Comparison of ENCODE assay signal across 8 mouse cellular contexts in genomic region chr2:166140427-166140826, GRCm38 (mm10). TPM values are rescaled to one million over a fixed set of nuclear protein-coding genes. Genes with fewer than 3 reads are reported as not detected.
DNase-seq lines count a peak whose midpoint lies in the region; ATAC-seq lines count a peak whose summit lies in the region.

No protein-coding gene starts in this region.

- no peak overlapping the region for H3K9ac ChIP-seq in midbrain, embryonic 16.5 days (ENCODE audit: low read depth, low read length)

- H3K4me1 ChIP-seq in midbrain, embryonic 16.5 days (ENCODE audit: control insufficient read depth, insufficient read depth, low read length), result peaks cover 17% of the 10 kb centered on the region; the same call in 1 of the 2 replicates

- H3K36me3 ChIP-seq in midbrain, embryonic 16.5 days (ENCODE audit: control insufficient read depth, insufficient read depth, low read length), result no peaks in the 10 kb centered on the region

- no peaks in the 10 kb centered on the region for H3K27me3 ChIP-seq in midbrain, embryonic 16.5 days (ENCODE audit: control insufficient read depth, insufficient read depth, low read depth, low read length)

- no peak overlapping the region for H3K4me2 ChIP-seq in midbrain, embryonic 16.5 days (ENCODE audit: low read length)

- ATAC-seq in midbrain, embryonic 16.5 days, result no peak

- WGBS in midbrain, embryonic 16.5 days, result 80% methylated on average over 9 of the region's 9 CpGs

- no peak overlapping the region for H3K27ac ChIP-seq in midbrain, embryonic 16.5 days (ENCODE audit: low read length)

- no peaks in the 10 kb centered on the region for H3K9me3 ChIP-seq in midbrain, embryonic 16.5 days (replicated peaks; ENCODE audit: control insufficient read depth, low read length, poor library complexity, severe bottlenecking)

- peak; percentile 51 for DNase-seq in right cerebral cortex, adult 18-20 months
- DNase-seq in right cerebral cortex, postnatal 25 days, result no peak
- peak; percentile 68 for DNase-seq in gastrocnemius, postnatal 25 days
- DNase-seq in kidney, postnatal 25 days, result peak; percentile 92 to 93
- DNase-seq in right cerebral cortex, postnatal 14 days, result peak; percentile 73
- DNase-seq in c-Kit-positive CD71-positive TER-119-positive erythroid progenitor cells, embryonic 14.5 days (ENCODE audit: low spot score), result no peak
- DNase-seq in embryo, embryonic 10 days (ENCODE audit: low spot score), result no peak

- H3K4me3 ChIP-seq in midbrain, embryonic 16.5 days (ENCODE audit: low read depth, low read length), result no peak overlapping the region

RNA-seq across cellular contexts. Expression of gene Sulf2, which starts 15.0 kb away (rescaled TPM):
- total RNA-seq in gastrocnemius, postnatal 25 days (2021), result 10 to 100 TPM; 11.1 to 19.3 TPM
- 88.1 and 94.5 TPM in 2 replicates for polyA plus RNA-seq in midbrain, embryonic 16.5 days (2015; fragmentation: Nextera tagmentation; extraction: Ambion mirVana)

Comparison
In these comparisons a context has a peak if more than half of its experiments do, and no peak if none do; other contexts are left out.
1. DNase-seq: peak in right cerebral cortex, adult 18-20 months (single experiment), gastrocnemius, postnatal 25 days (single experiment), kidney, postnatal 25 days (2 of 2) and right cerebral cortex, postnatal 14 days (single experiment); none in right cerebral cortex, postnatal 25 days (single experiment), c-Kit-positive CD71-positive TER-119-positive erythroid progenitor cells, embryonic 14.5 days (single experiment) and embryo, embryonic 10 days (single experiment).